Mouse (Mus musculus): ENCODE data around the gene Adra1b. TPM values are rescaled to one million over a fixed set of nuclear protein-coding genes. Genes with fewer than 3 reads are reported as not detected.

The Adra1b gene
- polyA plus RNA-seq, 1 experiment from 2014 or later: 0.40 TPM

DNA sequence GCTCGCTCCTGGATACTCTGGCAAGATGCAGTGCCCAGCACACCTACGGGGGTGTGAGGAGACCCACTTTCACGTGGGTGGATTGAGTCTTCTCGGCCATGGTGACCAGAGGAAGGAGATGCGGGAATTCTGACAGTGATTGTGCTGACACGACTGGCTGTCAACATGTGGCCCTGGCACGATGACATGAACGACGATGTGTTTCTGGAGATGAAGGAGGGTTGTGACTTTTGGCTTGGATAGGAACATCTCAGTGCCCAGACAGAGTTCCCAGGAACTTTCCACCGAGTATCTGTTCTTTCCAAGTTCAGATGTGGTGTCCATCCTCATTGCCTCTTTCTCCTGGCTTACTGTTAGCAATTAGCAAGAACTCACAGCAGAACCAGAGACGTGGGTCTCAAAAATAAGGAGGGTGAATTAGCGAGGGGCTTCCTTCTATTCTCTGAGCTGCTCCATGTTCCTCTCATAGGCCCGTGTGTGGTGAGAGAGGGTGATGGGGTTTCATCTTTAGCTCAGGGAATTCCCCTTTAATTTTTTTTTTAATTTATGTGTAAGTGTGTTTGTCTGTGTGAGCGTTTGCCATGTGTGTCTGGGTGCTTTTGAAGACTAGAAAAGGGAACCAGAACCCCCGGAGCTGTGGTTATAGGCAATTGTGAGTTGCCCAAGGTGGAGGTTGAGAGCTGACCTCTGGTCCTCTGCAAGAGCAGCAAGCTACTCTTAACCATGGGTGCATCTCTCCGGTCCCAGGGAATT, 11.3 kb upstream of the Adra1b start:
- 92% methylated on average over 16 of the region's 16 CpGs for WGBS
- no peaks in the 10 kb centered on the region for H3K36me3 ChIP-seq (ENCODE audit: control insufficient read depth, insufficient read depth, low read length)
- no peaks in the 10 kb centered on the region for H3K27me3 ChIP-seq (ENCODE audit: control insufficient read depth, insufficient read depth, low read length)
- no peak overlapping the region for H3K27ac ChIP-seq (ENCODE audit: low read depth, low read length)
- no peak overlapping the region for H3K4me2 ChIP-seq (ENCODE audit: low read depth, low read length, severe bottlenecking)
- no peaks in the 10 kb centered on the region for H3K4me1 ChIP-seq (replicated peaks; ENCODE audit: control insufficient read depth, insufficient read depth, low read length)
- H3K4me3 ChIP-seq (ENCODE audit: low read depth, low read length): no peak overlapping the region
- H3K9ac ChIP-seq (ENCODE audit: low read length): no peak overlapping the region
- ATAC-seq (replicated peaks; ENCODE audit: low FRiP score): no peak
- no peak for DNase-seq (ENCODE audit: low spot score)
- no peaks in the 10 kb centered on the region for H3K9me3 ChIP-seq (ENCODE audit: control insufficient read depth, low read length)

DNA sequence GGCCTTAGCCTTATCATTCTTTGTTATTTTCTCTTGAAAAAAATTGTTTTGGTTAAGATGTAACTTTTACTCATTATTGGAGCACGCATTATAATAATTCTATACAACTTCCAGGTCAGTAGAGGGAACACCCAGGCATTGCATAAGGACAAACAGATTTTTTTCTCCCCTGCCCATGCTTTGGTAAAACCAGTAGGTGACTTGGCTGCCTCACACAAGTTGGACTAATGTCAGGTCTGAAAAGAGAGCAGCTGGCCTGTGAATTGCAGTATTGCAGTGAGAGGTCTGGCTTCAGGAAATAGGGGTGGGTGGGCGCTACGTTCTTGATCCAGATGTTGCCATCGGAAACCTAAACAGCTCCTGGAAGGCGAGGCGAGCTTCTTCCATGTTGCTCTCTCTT, 10.6 kb upstream of the Adra1b start:
- ATAC-seq (replicated peaks; ENCODE audit: low FRiP score) (no peak), DNase-seq (ENCODE audit: low spot score) (no peak)
- no peak overlapping the region for H3K9ac ChIP-seq (ENCODE audit: low read length)
- no peaks in the 10 kb centered on the region for H3K9me3 ChIP-seq (ENCODE audit: control insufficient read depth, low read length)
- 93% methylated on average over 6 of the region's 6 CpGs for WGBS
- no peaks in the 10 kb centered on the region for H3K4me1 ChIP-seq (replicated peaks; ENCODE audit: control insufficient read depth, insufficient read depth, low read length)
- H3K4me3 ChIP-seq (ENCODE audit: low read depth, low read length): no peak overlapping the region
- no peak overlapping the region for H3K4me2 ChIP-seq (ENCODE audit: low read depth, low read length, severe bottlenecking)
- H3K36me3 ChIP-seq (ENCODE audit: control insufficient read depth, insufficient read depth, low read length): no peaks in the 10 kb centered on the region
- H3K27ac ChIP-seq (ENCODE audit: low read depth, low read length): no peak overlapping the region
- H3K27me3 ChIP-seq (ENCODE audit: control insufficient read depth, insufficient read depth, low read length): no peaks in the 10 kb centered on the region

DNA sequence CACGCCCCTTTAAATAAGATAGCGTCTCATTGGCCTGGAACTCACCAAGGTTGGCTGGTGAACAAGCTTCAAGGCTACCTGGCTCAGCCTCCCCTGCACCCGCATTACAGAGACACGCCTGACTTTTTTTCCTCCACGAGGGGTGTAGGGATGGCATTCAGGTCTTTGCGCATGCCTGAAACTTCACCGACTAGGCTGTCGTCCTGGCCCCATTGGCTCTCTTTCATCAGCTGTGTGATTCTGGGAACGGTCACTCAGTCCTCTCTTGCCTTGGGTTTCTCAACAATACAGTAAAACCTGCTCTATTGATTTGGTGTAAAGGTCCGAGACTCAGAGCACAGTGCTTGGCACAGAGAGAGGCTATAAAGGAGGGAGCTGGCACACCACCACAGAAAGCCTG, 2.3 kb upstream of the Adra1b start:
- Histone ChIP-seq H3K9ac (ENCODE audit: low read length) (no peak overlapping the region), H3K27me3 (ENCODE audit: control insufficient read depth, insufficient read depth, low read length) (no peaks in the 10 kb centered on the region), H3K27ac (ENCODE audit: low read depth, low read length) (no peak overlapping the region), H3K4me2 (ENCODE audit: low read depth, low read length, severe bottlenecking) (no peak overlapping the region), H3K4me1 (replicated peaks; ENCODE audit: control insufficient read depth, insufficient read depth, low read length) (no peaks in the 10 kb centered on the region), H3K36me3 (ENCODE audit: control insufficient read depth, insufficient read depth, low read length) (no peaks in the 10 kb centered on the region), H3K9me3 (ENCODE audit: control insufficient read depth, low read length) (no peaks in the 10 kb centered on the region), H3K4me3 (ENCODE audit: low read depth, low read length) (no peak overlapping the region)
- no peak for ATAC-seq (replicated peaks; ENCODE audit: low FRiP score)
- DNase-seq (ENCODE audit: low spot score): no peak
- 85% methylated on average over 10 of the region's 10 CpGs for WGBS

DNA sequence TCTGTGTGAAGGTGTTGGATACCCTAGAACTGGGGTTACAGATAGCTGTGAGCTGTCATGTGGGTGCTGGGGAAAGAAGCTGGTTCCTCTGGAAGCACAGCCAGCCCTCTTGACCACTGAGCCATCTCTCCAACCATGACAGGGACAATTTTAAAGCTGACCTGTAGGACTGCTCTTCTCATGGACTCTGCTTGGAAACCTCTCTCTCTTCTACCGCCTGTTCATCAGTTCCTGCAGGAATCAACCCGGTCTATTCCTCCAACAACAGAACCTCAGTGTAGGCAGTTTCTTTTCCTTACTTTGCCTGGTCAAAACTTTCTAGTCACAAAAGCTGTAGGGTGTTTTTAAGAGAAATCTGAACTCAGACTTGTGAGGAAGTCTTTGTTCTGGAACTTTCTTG, 1.3 kb downstream of the Adra1b start:
- Histone ChIP-seq H3K36me3 (ENCODE audit: control insufficient read depth, insufficient read depth, low read length) (no peaks in the 10 kb centered on the region), H3K27me3 (ENCODE audit: control insufficient read depth, insufficient read depth, low read length) (no peaks in the 10 kb centered on the region)

DNA sequence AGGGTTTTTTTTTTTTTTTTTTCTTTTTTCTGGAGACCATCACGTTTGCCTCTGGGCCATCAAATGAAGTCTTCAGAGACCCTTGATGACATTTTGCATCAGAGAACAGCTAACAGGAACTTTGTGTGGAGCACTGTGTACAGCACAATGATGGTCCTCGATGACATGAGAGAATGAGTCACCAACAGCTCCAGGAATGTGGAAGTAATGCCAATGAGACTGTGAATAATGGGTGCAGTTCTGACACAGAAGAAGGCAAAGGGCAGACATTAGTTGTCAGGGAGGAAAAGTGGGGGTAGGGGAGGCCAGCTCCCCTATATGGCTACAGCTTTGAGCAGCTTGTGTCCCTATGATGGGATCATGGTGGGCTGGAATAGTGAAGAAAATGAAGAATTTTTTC, 5.7 kb downstream of the Adra1b start:
- no peaks in the 10 kb centered on the region for H3K9me3 ChIP-seq (ENCODE audit: control insufficient read depth, low read length)
- H3K27ac ChIP-seq (ENCODE audit: low read depth, low read length): no peak overlapping the region
- H3K9ac ChIP-seq (ENCODE audit: low read length): no peak overlapping the region
- no peaks in the 10 kb centered on the region for H3K36me3 ChIP-seq (ENCODE audit: control insufficient read depth, insufficient read depth, low read length)
- ATAC-seq (replicated peaks; ENCODE audit: low FRiP score) (no peak), DNase-seq (ENCODE audit: low spot score) (no peak)
- H3K4me2 ChIP-seq (ENCODE audit: low read depth, low read length, severe bottlenecking): no peak overlapping the region
- no peaks in the 10 kb centered on the region for H3K4me1 ChIP-seq (replicated peaks; ENCODE audit: control insufficient read depth, insufficient read depth, low read length)
- H3K27me3 ChIP-seq (ENCODE audit: control insufficient read depth, insufficient read depth, low read length): no peaks in the 10 kb centered on the region
- 54% methylated on average over 2 of the region's 2 CpGs for WGBS
- H3K4me3 ChIP-seq (ENCODE audit: low read depth, low read length): no peak overlapping the region

More for the DNA sequence above, 1.3 kb downstream of the Adra1b start:
- Histone ChIP-seq H3K9ac (ENCODE audit: low read length) (no peak overlapping the region), H3K4me3 (ENCODE audit: low read depth, low read length) (no peak overlapping the region), H3K4me1 (replicated peaks; ENCODE audit: control insufficient read depth, insufficient read depth, low read length) (no peaks in the 10 kb centered on the region), H3K27ac (ENCODE audit: low read depth, low read length) (no peak overlapping the region), H3K4me2 (ENCODE audit: low read depth, low read length, severe bottlenecking) (no peak overlapping the region), H3K9me3 (ENCODE audit: control insufficient read depth, low read length) (no peaks in the 10 kb centered on the region)
- DNase-seq (ENCODE audit: low spot score): no peak
- WGBS: 86% methylated on average over 2 of the region's 2 CpGs
- no peak for ATAC-seq (replicated peaks; ENCODE audit: low FRiP score)

DNA sequence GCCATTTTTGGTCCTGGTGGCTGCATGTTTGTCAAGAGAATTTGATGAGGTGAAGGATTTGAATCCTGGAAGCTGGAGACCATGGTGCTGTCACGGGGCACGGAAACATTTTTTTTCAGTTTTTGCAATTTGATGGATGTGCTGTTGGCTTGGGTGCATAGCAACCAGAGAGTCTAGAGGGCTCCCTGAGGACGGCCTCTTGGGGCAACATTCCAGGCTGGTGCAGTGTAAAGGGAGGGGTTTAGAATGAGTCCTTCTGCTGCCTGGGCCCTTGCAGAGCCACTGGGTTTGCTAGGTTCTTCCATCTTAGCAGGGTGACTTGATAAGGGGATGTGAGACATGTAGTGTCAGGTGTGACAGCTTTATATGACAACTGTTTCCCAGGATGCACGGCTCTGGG, 8.5 kb downstream of the Adra1b start:
- Histone ChIP-seq H3K9me3 (ENCODE audit: control insufficient read depth, low read length) (no peaks in the 10 kb centered on the region), H3K4me1 (replicated peaks; ENCODE audit: control insufficient read depth, insufficient read depth, low read length) (no peaks in the 10 kb centered on the region), H3K27ac (ENCODE audit: low read depth, low read length) (no peak overlapping the region), H3K36me3 (ENCODE audit: control insufficient read depth, insufficient read depth, low read length) (no peaks in the 10 kb centered on the region), H3K4me2 (ENCODE audit: low read depth, low read length, severe bottlenecking) (no peak overlapping the region), H3K9ac (ENCODE audit: low read length) (no peak overlapping the region), H3K27me3 (ENCODE audit: control insufficient read depth, insufficient read depth, low read length) (no peaks in the 10 kb centered on the region), H3K4me3 (ENCODE audit: low read depth, low read length) (no peak overlapping the region)
- 82% methylated on average over 4 of the region's 4 CpGs for WGBS
- DNase-seq (ENCODE audit: low spot score) (no peak), ATAC-seq (replicated peaks; ENCODE audit: low FRiP score) (no peak)

DNA sequence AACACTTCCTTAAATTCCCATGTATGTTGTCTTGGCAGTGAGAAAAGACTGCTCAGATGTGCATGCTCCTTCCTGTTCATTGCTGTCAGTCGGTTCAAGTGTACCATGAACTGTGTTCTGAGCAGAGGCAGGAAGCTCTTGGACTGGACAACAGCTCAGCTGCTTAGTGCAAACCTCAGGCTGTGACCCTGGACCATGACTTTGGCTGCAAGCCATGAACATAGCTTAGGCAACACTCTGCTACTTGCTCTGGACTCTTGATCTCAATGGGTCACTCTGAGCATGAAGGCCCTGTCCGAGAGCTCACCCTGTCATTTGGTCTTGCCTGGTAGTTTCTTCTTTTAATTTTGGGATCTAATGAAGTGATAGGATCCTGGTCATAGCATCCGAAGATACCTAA, 9.6 kb downstream of the Adra1b start:
- WGBS: 83% methylated on average over 3 of the region's 3 CpGs
- Histone ChIP-seq H3K9ac (ENCODE audit: low read length) (no peak overlapping the region), H3K27me3 (ENCODE audit: control insufficient read depth, insufficient read depth, low read length) (no peaks in the 10 kb centered on the region), H3K36me3 (ENCODE audit: control insufficient read depth, insufficient read depth, low read length) (no peaks in the 10 kb centered on the region), H3K27ac (ENCODE audit: low read depth, low read length) (no peak overlapping the region), H3K9me3 (ENCODE audit: control insufficient read depth, low read length) (no peaks in the 10 kb centered on the region), H3K4me3 (ENCODE audit: low read depth, low read length) (no peak overlapping the region), H3K4me2 (ENCODE audit: low read depth, low read length, severe bottlenecking) (no peak overlapping the region), H3K4me1 (replicated peaks; ENCODE audit: control insufficient read depth, insufficient read depth, low read length) (no peaks in the 10 kb centered on the region)
- no peak for DNase-seq (ENCODE audit: low spot score)
- ATAC-seq (replicated peaks; ENCODE audit: low FRiP score): no peak

DNA sequence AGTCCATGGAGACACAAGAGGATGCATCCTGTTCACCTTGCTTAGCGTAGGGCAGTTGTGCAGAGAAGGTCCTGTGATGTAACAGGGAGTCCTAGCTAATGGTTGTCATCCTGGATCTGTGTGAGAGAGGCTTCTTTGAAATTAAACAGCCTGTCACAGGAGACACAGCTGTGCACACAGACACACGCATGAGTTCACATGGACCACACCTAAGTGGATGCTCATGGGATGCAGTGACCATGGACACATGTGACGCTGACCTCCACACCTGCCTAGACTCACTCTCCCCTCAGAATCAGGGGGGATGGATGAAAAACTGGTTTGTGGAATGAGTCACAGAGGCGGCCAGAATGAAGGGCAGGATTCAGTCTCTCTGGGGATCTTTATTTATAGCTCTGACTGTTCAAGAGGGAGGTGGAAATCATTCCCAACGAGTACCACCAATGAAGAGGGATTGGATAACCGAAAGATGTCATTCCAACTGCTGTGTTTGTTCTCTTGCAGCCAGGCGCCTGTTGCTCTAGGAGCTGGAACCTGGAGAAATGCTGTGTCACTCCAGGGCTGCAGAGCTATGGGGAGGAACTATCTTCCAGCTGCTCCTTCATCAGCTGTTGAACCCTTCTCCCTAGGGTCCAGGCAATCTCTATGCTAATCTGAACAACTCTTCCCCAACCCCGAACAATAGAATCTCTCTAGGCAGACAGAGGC, 11.6 kb downstream of the Adra1b start:
- DNase-seq (ENCODE audit: low spot score): no peak
- Histone ChIP-seq H3K4me3 (ENCODE audit: low read depth, low read length) (no peak overlapping the region), H3K27me3 (ENCODE audit: control insufficient read depth, insufficient read depth, low read length) (no peaks in the 10 kb centered on the region), H3K36me3 (ENCODE audit: control insufficient read depth, insufficient read depth, low read length) (no peaks in the 10 kb centered on the region), H3K9me3 (ENCODE audit: control insufficient read depth, low read length) (no peaks in the 10 kb centered on the region), H3K4me1 (replicated peaks; ENCODE audit: control insufficient read depth, insufficient read depth, low read length) (no peaks in the 10 kb centered on the region), H3K27ac (ENCODE audit: low read depth, low read length) (no peak overlapping the region), H3K9ac (ENCODE audit: low read length) (no peak overlapping the region), H3K4me2 (ENCODE audit: low read depth, low read length, severe bottlenecking) (no peak overlapping the region)
- 83% methylated on average over 8 of the region's 8 CpGs for WGBS
- ATAC-seq (replicated peaks; ENCODE audit: low FRiP score): no peak

DNA sequence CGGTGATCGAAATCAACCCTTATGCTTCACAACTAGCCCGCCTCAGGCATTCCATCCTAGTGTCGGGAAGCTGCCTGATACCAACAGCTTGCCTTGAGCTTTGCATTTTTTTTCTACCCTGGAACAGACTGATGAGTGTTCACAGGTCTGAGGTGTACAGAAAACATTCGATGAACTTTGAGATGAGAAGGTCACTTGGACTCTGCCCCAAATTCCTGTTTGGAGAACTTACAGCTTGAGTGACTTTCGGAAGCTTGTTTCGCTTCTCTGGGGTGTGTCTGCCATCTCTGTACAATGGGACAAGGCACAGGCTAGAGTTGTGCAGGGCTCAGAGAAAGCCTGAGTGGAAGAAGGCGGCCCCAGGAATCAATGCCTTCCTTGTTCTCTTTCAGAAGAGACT, 12.3 kb downstream of the Adra1b start:
- Histone ChIP-seq H3K4me1 (replicated peaks; ENCODE audit: control insufficient read depth, insufficient read depth, low read length) (no peaks in the 10 kb centered on the region), H3K27me3 (ENCODE audit: control insufficient read depth, insufficient read depth, low read length) (no peaks in the 10 kb centered on the region), H3K4me3 (ENCODE audit: low read depth, low read length) (no peak overlapping the region), H3K4me2 (ENCODE audit: low read depth, low read length, severe bottlenecking) (no peak overlapping the region), H3K9ac (ENCODE audit: low read length) (no peak overlapping the region), H3K36me3 (ENCODE audit: control insufficient read depth, insufficient read depth, low read length) (no peaks in the 10 kb centered on the region), H3K9me3 (ENCODE audit: control insufficient read depth, low read length) (no peaks in the 10 kb centered on the region), H3K27ac (ENCODE audit: low read depth, low read length) (no peak overlapping the region)
- DNase-seq (ENCODE audit: low spot score) (no peak), ATAC-seq (replicated peaks; ENCODE audit: low FRiP score) (no peak)
- 87% methylated on average over 8 of the region's 8 CpGs for WGBS
